Mouse (Mus musculus) thymus, adult 2 months (tissue): ENCODE results near the gene Dact1. TPM values are rescaled to one million over a fixed set of nuclear protein-coding genes. Genes with fewer than 3 reads are reported as not detected.
A peak's percentile ranks its signal among the peaks of the same experiment; 100 is the strongest.

Experiments
- DNase-seq: peaks from one replicate; pipeline ENCODE4 v3.0.0; 2021
- H3K27ac ChIP-seq: fragments of 200-500 bp; 2 replicates; pipeline ENCODE4 v1.5.1; 2012; ENCODE audit warnings: low read length, control low read depth; ENCODE audit not compliant: control insufficient read depth, insufficient read depth
- H3K27me3 ChIP-seq: fragments of 200-500 bp; 2 replicates; pipeline ENCODE4 v1.6.1; 2012; ENCODE audit warnings: mild to moderate bottlenecking, low read length, moderate library complexity, mixed read lengths; ENCODE audit not compliant: control insufficient read depth, insufficient read depth
- H3K36me3 ChIP-seq: fragments of 200-500 bp; 2 replicates; pipeline ENCODE4 v1.6.1; 2012; ENCODE audit warnings: mild to moderate bottlenecking, low read length, moderate library complexity; ENCODE audit not compliant: control insufficient read depth, insufficient read depth
- H3K4me1 ChIP-seq: fragments of 200-500 bp; replicated peaks from 2 replicates; pipeline ENCODE4 v1.6.1; 2012; ENCODE audit warnings: low read length; ENCODE audit not compliant: control insufficient read depth, insufficient read depth
- H3K4me3 ChIP-seq: fragments of 200-500 bp; 2 replicates; pipeline ENCODE4 v1.5.1; 2012; ENCODE audit warnings: mild to moderate bottlenecking, low read length, control low read depth, moderate library complexity; ENCODE audit not compliant: control insufficient read depth, insufficient read depth
- CTCF ChIP-seq: fragments of 200-500 bp; IDR thresholded peaks from 2 replicates; pipeline ENCODE4 v1.5.1; 2012; ENCODE audit warnings: mild to moderate bottlenecking, control low read depth, low read length, moderate library complexity, borderline replicate concordance; ENCODE audit not compliant: control insufficient read depth, poor library complexity, insufficient read depth; ENCODE audit errors: extremely low read depth
- POLR2A ChIP-seq: fragments of 200-500 bp; IDR thresholded peaks from 2 replicates; pipeline ENCODE4 v1.6.1; 2012; ENCODE audit warnings: mild to moderate bottlenecking, low read length, control low read depth, moderate library complexity; ENCODE audit not compliant: control insufficient read depth, poor library complexity, insufficient read depth; ENCODE audit errors: extremely low read depth
- WGBS: fragments of 180-500 bp; shearing (Covaris S2); methylation state at CpG from one replicate; pipeline ENCODE4 v1.1.7; 2018; 5-methylcytosine and 5-hydroxymethylcytosine counted together
- polyA plus RNA-seq: library from polyadenylated mRNA; depleted of rRNA; stranded (reverse); fragments of >200 nt; gene quantifications from 2 replicates; pipeline ENCODE4 v1.2.3, GENCODE M21; 2012

The Dact1 gene
- polyA plus RNA-seq, 1 experiment = 2.6 TPM

GRCm38 (mm10) chr12:71333561-71333960 lies 23.9 kb downstream of the Dact1 start:
- whole genome bisulfite sequencing = 92% methylated on average over 5 of the region's 5 CpGs

GRCm38 (mm10) chr12:71337025-71337582 lies 27.4 kb downstream of the Dact1 start:
- no peaks in the 10 kb centered on the region for H3K4me1 ChIP-seq
- DNase-seq = no peak
- H3K27ac ChIP-seq = no peak overlapping the region
- no peaks in the 10 kb centered on the region for H3K36me3 ChIP-seq
- no peak overlapping the region for H3K4me3 ChIP-seq
- H3K27me3 ChIP-seq = no peaks in the 10 kb centered on the region
- 80% methylated on average over 11 of the region's 11 CpGs for WGBS
- TF ChIP-seq POLR2A (no peak), CTCF (no peak)

More at GRCm38 (mm10) chr12:71333561-71333960, 23.9 kb downstream of the Dact1 start:
- H3K27me3 ChIP-seq = no peaks in the 10 kb centered on the region
- TF ChIP-seq CTCF (no peak), POLR2A (no peak)
- H3K4me3 ChIP-seq = no peak overlapping the region
- no peak overlapping the region for H3K27ac ChIP-seq
- DNase-seq = no peak
- H3K36me3 ChIP-seq = no peaks in the 10 kb centered on the region
- no peaks in the 10 kb centered on the region for H3K4me1 ChIP-seq

GRCm38 (mm10) chr12:71337896-71338463 lies 28.3 kb downstream of the Dact1 start:
- H3K4me3 ChIP-seq = no peak overlapping the region
- DNase-seq = no peak
- H3K4me1 ChIP-seq = no peaks in the 10 kb centered on the region
- H3K27me3 ChIP-seq = no peaks in the 10 kb centered on the region
- no peak overlapping the region for H3K27ac ChIP-seq
- TF ChIP-seq POLR2A (no peak), CTCF (no peak)
- H3K36me3 ChIP-seq = no peaks in the 10 kb centered on the region
- 85% methylated on average over 6 of the region's 6 CpGs for WGBS

GRCm38 (mm10) chr12:71339142-71339848 lies 29.6 kb downstream of the Dact1 start:
- H3K4me3 ChIP-seq = no peak overlapping the region
- no peak for DNase-seq
- no peak for TF ChIP-seq CTCF
- no peaks in the 10 kb centered on the region for H3K36me3 ChIP-seq
- H3K27me3 ChIP-seq = no peaks in the 10 kb centered on the region
- WGBS = 85% methylated on average over 16 of the region's 16 CpGs
- H3K27ac ChIP-seq = no peak overlapping the region
- no peaks in the 10 kb centered on the region for H3K4me1 ChIP-seq

GRCm38 (mm10) chr12:71342397-71342796 lies 32.7 kb downstream of the Dact1 start:
- no peak for TF ChIP-seq POLR2A
- no peak for TF ChIP-seq CTCF
- 28% methylated on average over 13 of the region's 13 CpGs for WGBS
- Histone ChIP-seq H3K27ac (no peak overlapping the region), H3K4me3 (peak overlapping the region; percentile 29; the same call in 1 of the 2 replicates), H3K36me3 (no peaks in the 10 kb centered on the region), H3K27me3 (no peaks in the 10 kb centered on the region), H3K4me1 (no peaks in the 10 kb centered on the region)
- peak; percentile 52 for DNase-seq

GRCm38 (mm10) chr12:71345471-71345870 lies 35.8 kb downstream of the Dact1 start:
- Histone ChIP-seq H3K27me3 (no peaks in the 10 kb centered on the region), H3K4me1 (no peaks in the 10 kb centered on the region), H3K27ac (no peak overlapping the region), H3K36me3 (no peaks in the 10 kb centered on the region), H3K4me3 (no peak overlapping the region)
- TF ChIP-seq CTCF = no peak
- no peak for TF ChIP-seq POLR2A
- DNase-seq = no peak
- WGBS = 92% methylated on average over 7 of the region's 7 CpGs

GRCm38 (mm10) chr12:71346071-71346470 lies 36.4 kb downstream of the Dact1 start:
- WGBS = 26% methylated on average over 5 of the region's 5 CpGs
- Histone ChIP-seq H3K4me1 (no peaks in the 10 kb centered on the region), H3K27ac (no peak overlapping the region), H3K36me3 (no peaks in the 10 kb centered on the region), H3K4me3 (no peak overlapping the region), H3K27me3 (no peaks in the 10 kb centered on the region)
- TF ChIP-seq CTCF = no peak
- no peak for TF ChIP-seq POLR2A
- DNase-seq = no peak
